Mouse (Mus musculus) midbrain, postnatal 0 days (tissue): ENCODE data around the gene Gm9789. TPM values are rescaled to one million over a fixed set of nuclear protein-coding genes. Genes with fewer than 3 reads are reported as not detected.
"Not testable (repeated sequence)": the region's sequence is repeated elsewhere in the genome, so short reads cannot be mapped to it uniquely, and the experiment has no call there.

Experiments
- ATAC-seq: fragments of 200-750 bp; cut with Nextera tagmentation; 2 replicates; pipeline ENCODE4 v1.8.0; 2017; ENCODE audit warnings: moderate number of reproducible peaks, mild to moderate bottlenecking, moderate TSS enrichment, moderate library complexity; ENCODE audit not compliant: low FRiP score
- DNase-seq: peaks from one replicate; pipeline ENCODE4 v3.0.0-alpha.2; 2015; ENCODE audit warnings: low spot score
- H3K27ac ChIP-seq: fragments of 300-500 bp; sonication (generic); 2 replicates; pipeline ENCODE4 v1.5.1; 2014; ENCODE audit warnings: low read depth, mild to moderate bottlenecking, low read length, mixed read lengths
- H3K27me3 ChIP-seq: fragments of 300-500 bp; sonication (generic); 2 replicates; pipeline ENCODE4 v1.6.1; 2014; ENCODE audit warnings: low read length, control low read depth, mixed read lengths; ENCODE audit not compliant: insufficient read depth
- H3K36me3 ChIP-seq: fragments of 300-500 bp; sonication (generic); 2 replicates; pipeline ENCODE4 v1.6.1; 2014; ENCODE audit warnings: low read length, control low read depth, mixed read lengths; ENCODE audit not compliant: insufficient read depth
- H3K4me1 ChIP-seq: fragments of 300-500 bp; sonication (generic); 2 replicates; pipeline ENCODE4 v1.6.1; 2014; ENCODE audit warnings: mild to moderate bottlenecking, control low read depth, antibody characterized with exemption, low read length, mixed read lengths; ENCODE audit not compliant: insufficient read depth
- H3K4me2 ChIP-seq: fragments of 300-500 bp; sonication (generic); 2 replicates; pipeline ENCODE4 v1.6.1; 2014; ENCODE audit warnings: low read depth, mild to moderate bottlenecking, low read length, mixed read lengths; ENCODE audit not compliant: poor library complexity, severe bottlenecking
- H3K4me3 ChIP-seq: fragments of 300-500 bp; sonication (generic); 2 replicates; pipeline ENCODE4 v1.5.1; 2014; ENCODE audit warnings: low read depth, mild to moderate bottlenecking, low read length, moderate library complexity
- H3K9ac ChIP-seq: fragments of 300-500 bp; sonication (generic); replicated peaks from 2 replicates; pipeline ENCODE4 v1.6.1; 2014; ENCODE audit warnings: mild to moderate bottlenecking, low read length, moderate library complexity, mixed read lengths; ENCODE audit not compliant: poor library complexity, severe bottlenecking
- H3K9me3 ChIP-seq: fragments of 300-500 bp; sonication (generic); 2 replicates; pipeline ENCODE4 v1.6.1; 2016; ENCODE audit warnings: low read length, control low read depth
- CTCF ChIP-seq: IDR thresholded peaks from 2 replicates; pipeline ENCODE4 v1.5.1; 2016; ENCODE audit warnings: antibody characterized with exemption, mild to moderate bottlenecking
- WGBS: fragments of 180-500 bp; shearing (Covaris S2); extraction: QIAGEN DNeasy Blood & Tissue Kit; methylation state at CpG from one replicate; pipeline ENCODE4 v1.1.7; 2014; 5-methylcytosine and 5-hydroxymethylcytosine counted together
- polyA plus RNA-seq: library from polyadenylated mRNA; unstranded; fragments of >200 nt; fragmentation: Nextera tagmentation; extraction: Ambion mirVana; gene quantifications from 2 replicates; pipeline ENCODE4 v1.2.1, GENCODE M21; 2015
- total RNA-seq: library from RNA; depleted of rRNA; stranded (reverse); fragments of >200 nt; gene quantifications from 2 replicates; pipeline ENCODE4 v1.2.3, GENCODE M21; 2014; rRNA removed

The Gm9789 gene
- total RNA-seq (not detected in 2 replicates), polyA plus RNA-seq (not detected in 2 replicates)

- no peaks in the 10 kb centered on the region for H3K4me1 ChIP-seq
- no peaks in the 10 kb centered on the region for H3K36me3 ChIP-seq
- DNase-seq (no peak), ATAC-seq (no peak)
- H3K4me3 ChIP-seq, result no peak within 1 kb of the TSS
- no peak within 1 kb of the TSS for H3K27ac ChIP-seq
- H3K9ac ChIP-seq, result no peak within 1 kb of the TSS
- H3K9me3 ChIP-seq, result no peaks in the 10 kb centered on the region
- no peak within 1 kb of the TSS for H3K4me2 ChIP-seq
- H3K27me3 ChIP-seq, result no peaks in the 10 kb centered on the region
- TF ChIP-seq CTCF, result no peak
- WGBS, result 91% methylated on average over 4 of the region's 4 CpGs
Observed at GRCm38 (mm10) chr16:89157652-89158051, at the start of gene Gm9789. Gm9789 (plus strand) TSS chr16:89157952.

DNA sequence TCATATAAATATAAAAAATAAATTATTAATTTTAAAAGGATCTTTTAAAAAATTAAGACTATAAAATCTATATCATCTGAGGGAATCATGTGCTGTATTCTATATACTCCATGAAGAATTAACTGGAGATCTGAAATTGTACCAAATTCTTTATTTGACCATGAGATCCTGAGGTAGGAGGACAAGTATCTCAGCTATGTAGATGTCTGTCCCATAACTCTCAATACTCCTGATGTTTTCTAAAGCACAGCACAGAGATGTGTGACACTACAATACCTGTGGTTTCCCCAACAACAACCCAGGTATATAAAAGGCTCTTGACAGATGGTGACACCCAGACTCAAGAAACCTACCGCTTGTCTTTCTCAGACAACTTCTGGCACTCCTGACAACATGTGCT is 17.2 kb upstream of the Gm9789 start, which contains the start of gene Gm6358:
TSS of gene Gm6358 (plus strand) at position 301 of the 400 bp plus-strand sequence.
- Histone ChIP-seq H3K4me2 (no peak within 1 kb of the TSS), H3K4me1 (no peaks in the 10 kb centered on the region), H3K9ac (no peak within 1 kb of the TSS), H3K4me3 (no peak within 1 kb of the TSS), H3K36me3 (no peaks in the 10 kb centered on the region), H3K9me3 (no peaks in the 10 kb centered on the region), H3K27ac (no peak within 1 kb of the TSS), H3K27me3 (no peaks in the 10 kb centered on the region)
- 89% methylated on average over 1 of the region's 1 CpGs for WGBS
- no peak for TF ChIP-seq CTCF
- DNase-seq (no peak), ATAC-seq (no peak)

- no peak within 1 kb of the TSS for H3K9ac ChIP-seq
- H3K4me3 ChIP-seq, result no peak within 1 kb of the TSS
- 0 out of 2 replicates have a peak, but pooled peaks cover 5% of the 10 kb centered on the region for H3K9me3 ChIP-seq
- H3K27me3 ChIP-seq, result no peaks in the 10 kb centered on the region
- DNase-seq, result no peak
- TF ChIP-seq CTCF, result no peak
- H3K4me1 ChIP-seq, result no peaks in the 10 kb centered on the region
- WGBS, result 97% methylated on average over 1 of the region's 1 CpGs
- no peaks in the 10 kb centered on the region for H3K36me3 ChIP-seq
- no peak within 1 kb of the TSS for H3K4me2 ChIP-seq
- H3K27ac ChIP-seq, result no peak within 1 kb of the TSS
- ATAC-seq, result no peak
Observed at GRCm38 (mm10) chr16:89150786-89151185, 7.0 kb upstream of the Gm9789 start, which contains the start of gene Gm10061. Gm10061 (plus strand) TSS chr16:89151086.

- not testable (repeated sequence) for H3K4me2 ChIP-seq, H3K27me3 ChIP-seq, DNase-seq, H3K9me3 ChIP-seq, H3K36me3 ChIP-seq, H3K4me1 ChIP-seq, H3K27ac ChIP-seq, ATAC-seq, H3K9ac ChIP-seq, H3K4me3 ChIP-seq
Observed at GRCm38 (mm10) chr16:89169190-89169589, 11.4 kb downstream of the Gm9789 start, which contains the start of gene Gm7735. Gm7735 (plus strand) TSS chr16:89169490.

DNA sequence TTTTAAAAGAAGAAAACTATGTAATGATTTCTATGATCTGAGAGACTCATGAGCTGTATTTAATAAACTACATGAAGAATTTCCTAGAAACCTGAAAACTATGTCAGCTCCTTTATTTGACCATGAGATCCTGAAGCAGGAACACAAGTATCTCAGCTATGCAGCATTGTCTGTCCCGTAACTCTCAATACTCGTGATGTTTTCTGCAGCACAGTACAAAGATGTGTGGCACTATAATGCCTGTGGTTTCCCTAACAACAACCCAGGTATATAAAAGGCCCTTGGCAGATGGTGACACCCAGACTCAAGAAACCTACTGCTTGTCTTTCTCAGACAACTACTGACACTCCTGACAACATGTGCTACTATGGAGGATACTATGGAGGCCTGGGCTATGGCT is 16.7 kb downstream of the Gm9789 start, which contains the start of gene 1110057P08Rik:
TSS of gene 1110057P08Rik (plus strand) at position 301 of the 400 bp plus-strand sequence.
- H3K27ac ChIP-seq, result no peak within 1 kb of the TSS
- no peak within 1 kb of the TSS for H3K4me3 ChIP-seq
- ATAC-seq (no peak), DNase-seq (no peak)
- no peaks in the 10 kb centered on the region for H3K27me3 ChIP-seq
- no peak for TF ChIP-seq CTCF
- H3K4me2 ChIP-seq, result no peak within 1 kb of the TSS
- H3K9ac ChIP-seq, result no peak within 1 kb of the TSS
- H3K4me1 ChIP-seq, result no peaks in the 10 kb centered on the region
- H3K9me3 ChIP-seq, result no peaks in the 10 kb centered on the region
- no peaks in the 10 kb centered on the region for H3K36me3 ChIP-seq
- WGBS, result 80% methylated on average over 2 of the region's 2 CpGs

- Histone ChIP-seq H3K4me2 (no peak overlapping the region), H3K9ac (no peak overlapping the region), H3K36me3 (no peaks in the 10 kb centered on the region), H3K4me3 (no peak overlapping the region), H3K27me3 (no peaks in the 10 kb centered on the region), H3K4me1 (no peaks in the 10 kb centered on the region), H3K27ac (no peak overlapping the region), H3K9me3 (no peaks in the 10 kb centered on the region)
- ATAC-seq (no peak), DNase-seq (no peak)
- TF ChIP-seq CTCF, result no peak
- WGBS, result 84% methylated on average over 4 of the region's 4 CpGs
Observed at GRCm38 (mm10) chr16:89188621-89189020, 30.9 kb downstream of the Gm9789 start.
